Mouse (Mus musculus): Measurements from ENCODE around the gene Dynlt1c. TPM values are rescaled to one million over a fixed set of nuclear protein-coding genes. Genes with fewer than 3 reads are reported as not detected.
"Not testable (repeated sequence)": the region's sequence is repeated elsewhere in the genome, so short reads cannot be mapped to it uniquely, and the experiment has no call there.

Dynlt1c gene
- total RNA-seq, 2 experiments from 2014 or later, result 19.5 to 22.7 TPM

DNA sequence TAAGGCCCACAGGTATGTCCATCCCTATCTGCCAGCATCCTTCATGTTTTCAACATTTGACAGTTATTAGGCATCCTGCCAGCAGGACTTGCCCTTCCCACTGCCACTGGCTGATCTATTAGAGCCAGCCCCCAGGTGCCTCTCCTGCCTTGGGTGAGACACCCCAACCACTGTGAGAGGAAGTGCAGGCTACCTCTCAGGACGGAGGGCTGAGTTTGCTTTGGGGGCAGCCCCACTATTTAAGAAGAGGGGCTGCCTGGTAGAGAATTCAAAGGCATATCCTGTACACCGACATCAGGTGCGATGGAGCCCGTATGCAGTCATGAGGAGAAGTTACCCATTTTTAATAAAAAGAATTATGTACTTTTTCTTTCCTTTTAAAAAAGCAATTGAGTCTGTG lies 44.2 kb downstream of the Dynlt1c start:
- intact Hi-C loops (cut with DNase I); DNase-seq (ENCODE audit: low spot score in 2 of 2): not testable (repeated sequence)

DNA sequence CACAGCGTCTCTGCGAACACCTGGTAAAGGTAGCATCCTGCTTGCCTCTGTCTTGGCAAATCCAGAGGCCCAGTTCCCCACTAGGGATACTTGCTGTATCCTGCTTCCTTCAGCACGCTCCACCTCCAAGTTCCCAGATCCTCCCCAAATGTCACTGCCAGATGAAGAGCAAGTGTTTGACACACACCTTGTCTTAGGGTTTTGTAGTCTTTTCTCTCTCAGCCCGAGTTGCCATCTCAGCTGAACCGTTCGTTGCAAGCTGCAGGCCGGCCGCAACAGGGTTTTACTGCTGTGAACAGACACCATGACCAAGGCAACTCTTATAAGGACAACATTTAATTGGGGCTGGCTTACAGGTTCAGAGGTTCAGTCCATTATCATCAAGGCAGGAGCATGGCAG lies 45.4 kb downstream of the Dynlt1c start:
- DNase-seq (ENCODE audit: low spot score in 2 of 2); intact Hi-C loops (cut with DNase I): not testable (repeated sequence)

DNA sequence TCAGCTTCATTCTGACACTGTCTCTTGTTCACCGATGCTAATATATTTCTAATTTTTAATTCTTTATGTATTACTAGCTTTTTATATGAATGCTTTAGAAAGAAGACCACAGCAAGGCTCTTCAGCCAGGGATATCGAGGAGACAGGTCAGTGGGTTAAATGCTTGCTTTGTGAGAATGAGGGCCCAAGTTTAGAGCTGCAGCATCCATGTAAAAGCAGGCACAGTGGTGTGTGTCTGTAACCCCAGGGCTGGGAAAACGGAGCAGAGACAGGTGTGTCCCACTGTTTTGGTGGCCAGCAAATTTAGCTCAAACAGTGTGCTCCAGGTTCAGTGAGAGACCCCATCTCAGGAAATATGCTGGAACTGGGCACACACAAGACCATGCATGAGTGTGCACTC lies 46.0 kb downstream of the Dynlt1c start:
- DNase-seq (ENCODE audit: low spot score in 2 of 2), result not testable (repeated sequence)

DNA sequence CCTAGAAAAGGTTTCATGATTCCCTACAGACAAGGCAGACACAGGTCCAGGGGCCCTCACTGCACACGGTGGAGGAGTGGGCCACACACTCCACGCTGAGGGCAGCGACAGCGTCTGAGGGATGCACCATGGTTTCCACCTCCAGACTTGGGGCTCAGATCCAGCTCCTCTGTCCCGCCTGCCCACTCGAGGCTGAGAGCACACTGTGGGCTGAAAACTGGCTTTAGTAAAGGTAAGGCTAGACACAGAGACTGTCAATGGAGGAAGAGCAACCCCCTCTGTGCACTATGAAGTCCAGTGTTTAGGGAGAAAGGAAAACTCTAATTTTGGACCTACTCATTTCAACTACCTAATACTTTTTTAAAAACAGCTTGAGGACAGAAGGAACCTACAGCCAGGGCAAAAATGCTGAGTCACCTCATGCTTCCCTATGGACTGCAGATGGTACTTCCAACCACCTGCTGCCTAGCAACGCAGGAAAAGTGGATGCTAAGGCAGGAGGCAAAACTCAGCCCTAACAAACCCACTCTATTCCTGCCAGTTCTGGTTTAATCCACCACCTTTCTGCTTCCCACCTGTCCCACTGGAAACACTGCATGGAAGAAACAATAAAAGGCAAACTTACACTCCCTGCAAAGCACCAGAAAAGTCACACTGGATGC lies 49.6 kb downstream of the Dynlt1c start:
- intact Hi-C loops (cut with DNase I), result not testable (repeated sequence)
- DNase-seq (ENCODE audit: low spot score in 2 of 2), result peak in 1 of 2 experiments; percentile 69

More for the DNA sequence above, 46.0 kb downstream of the Dynlt1c start:
- intact Hi-C loops (cut with DNase I), result not testable (repeated sequence)

DNA sequence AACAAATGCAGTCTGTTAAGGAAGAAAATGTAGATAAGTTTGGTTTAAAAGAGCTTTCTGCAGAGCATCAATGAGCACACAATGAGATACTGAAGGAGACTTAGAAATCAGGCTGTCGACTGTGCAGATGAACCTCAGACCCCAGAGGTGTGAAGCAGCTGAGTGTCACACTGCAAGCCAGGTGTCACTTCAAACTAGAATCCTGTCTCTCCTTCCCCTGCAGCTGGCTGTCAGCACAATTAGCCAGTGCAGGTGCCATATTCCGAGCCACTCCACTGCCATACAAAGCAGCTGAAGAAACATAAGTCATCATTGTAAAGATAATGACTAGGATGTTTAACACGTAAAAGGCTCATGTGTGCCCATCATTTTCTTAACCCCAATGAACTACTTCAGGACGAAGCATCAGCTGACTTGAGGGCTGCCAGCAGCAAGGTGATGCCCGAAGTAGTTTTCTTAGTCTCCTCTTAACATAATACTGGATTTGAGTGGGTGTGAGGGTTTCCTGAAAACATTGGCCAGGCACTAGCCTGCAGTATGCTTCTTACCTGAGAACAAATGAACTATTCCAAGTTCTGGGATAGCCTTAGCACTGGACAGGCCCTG lies 52.0 kb downstream of the Dynlt1c start:
- intact Hi-C loops (cut with DNase I), result not testable (repeated sequence)

DNA sequence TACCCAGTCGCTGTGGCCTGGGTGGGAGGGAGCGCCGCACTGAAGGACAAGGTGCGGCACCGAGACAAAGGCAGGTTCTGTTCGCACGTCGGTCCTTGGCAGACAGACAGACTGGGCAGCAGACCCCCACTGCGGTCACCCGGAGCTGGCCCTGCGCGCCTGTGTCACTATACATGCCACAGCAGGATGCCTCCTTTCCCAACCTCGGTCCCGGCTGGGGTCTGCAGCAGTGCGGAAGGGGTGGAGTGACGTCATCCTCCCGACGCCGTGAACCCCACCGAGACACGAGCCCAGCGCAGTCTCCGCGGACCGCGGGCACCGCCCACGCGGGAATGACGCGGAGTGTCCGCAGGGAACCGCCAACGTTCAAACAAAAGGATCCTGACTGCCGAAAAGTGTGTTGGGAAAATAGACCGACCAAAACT lies 53.6 kb downstream of the Dynlt1c start:
- intact Hi-C loops (cut with DNase I), result not testable (repeated sequence)
- peak; percentile 73 to 82 for DNase-seq (ENCODE audit: low spot score in 2 of 2)

More for the DNA sequence above, 52.0 kb downstream of the Dynlt1c start:
- not testable (repeated sequence) for DNase-seq (ENCODE audit: low spot score in 2 of 2)

DNA sequence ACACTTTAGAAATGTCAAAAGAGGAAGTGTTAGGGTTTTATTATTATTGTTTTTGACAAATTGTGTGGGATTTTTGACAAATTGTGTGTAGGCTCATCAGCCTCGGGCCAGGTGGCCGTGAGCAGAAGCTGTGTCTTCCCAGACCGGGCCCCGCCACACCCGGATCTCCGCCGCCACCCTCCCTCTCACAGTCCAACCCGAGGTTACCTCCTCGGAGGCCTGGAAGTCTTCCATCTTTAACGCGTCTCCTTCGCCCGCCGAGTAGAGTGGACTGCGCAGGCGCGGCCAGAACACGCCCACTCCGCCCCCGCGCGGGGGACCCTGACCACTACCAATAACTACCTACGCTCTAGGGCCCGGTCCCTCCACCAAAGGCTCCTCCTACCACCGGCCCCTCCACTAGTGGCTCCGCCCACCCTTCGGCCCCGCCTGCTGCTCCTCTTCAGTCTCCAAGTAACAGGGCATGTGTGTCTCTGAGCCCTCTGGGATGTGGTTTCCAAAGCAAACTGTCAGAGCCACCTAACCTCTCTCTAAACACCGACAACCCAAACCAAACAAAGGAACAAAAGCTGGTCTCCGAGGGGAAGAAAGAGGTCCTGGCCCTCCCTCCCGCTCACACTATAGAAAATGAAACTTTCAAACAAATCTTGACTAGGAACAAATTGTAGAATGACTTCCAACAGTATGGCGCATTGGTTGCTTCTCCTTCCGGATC lies 54.3 kb downstream of the Dynlt1c start, which contains the start of gene Dynlt1f:
TSS of gene Dynlt1f (minus strand) at position 334 of the 715 bp plus-strand sequence.
- intact Hi-C loops (cut with DNase I), result not testable (repeated sequence)
- DNase-seq (ENCODE audit: low spot score in 2 of 2), result peak; percentile 54 to 66

DNA sequence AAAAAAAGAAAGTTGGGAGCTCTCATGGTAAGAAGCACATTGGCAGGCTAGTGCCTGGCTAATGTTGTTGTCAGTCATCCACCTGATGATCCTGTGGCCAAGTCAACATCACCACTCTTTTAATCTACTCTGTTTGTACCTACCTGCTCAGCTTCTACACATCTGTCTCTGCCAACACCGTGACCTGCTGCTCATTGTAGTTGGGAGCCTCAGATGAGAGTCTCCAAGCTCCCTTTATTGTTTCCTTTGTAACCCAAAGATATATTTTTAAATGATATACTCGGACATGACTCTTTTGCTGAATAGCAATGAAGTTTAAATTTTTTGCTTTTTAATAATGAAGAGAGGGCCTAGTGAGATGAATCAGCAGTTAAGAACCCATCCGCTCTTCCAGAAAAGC lies 55.0 kb downstream of the Dynlt1c start:
- DNase-seq (ENCODE audit: low spot score in 2 of 2); intact Hi-C loops (cut with DNase I): not testable (repeated sequence)

DNA sequence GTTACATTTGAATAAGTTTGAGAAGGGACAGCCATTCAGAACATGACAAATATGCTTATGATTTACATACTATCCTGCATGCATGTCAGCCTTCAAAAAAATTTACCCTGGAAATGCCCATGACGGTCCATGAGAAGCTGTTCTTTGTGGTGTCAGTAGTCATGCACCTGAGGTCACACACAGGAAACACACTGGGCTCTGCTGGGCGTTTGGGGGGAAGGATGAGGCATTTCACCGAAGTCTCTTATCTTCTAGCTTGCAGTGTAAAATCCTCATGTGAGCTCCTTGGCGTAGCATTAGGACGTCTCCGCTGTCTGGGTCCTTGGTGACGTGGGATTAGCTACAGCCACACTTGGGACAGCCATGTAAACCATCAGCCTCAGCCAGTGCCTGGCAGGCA lies 57.3 kb downstream of the Dynlt1c start, which contains the start of gene Sytl3:
TSS of gene Sytl3 (plus strand) at position 293 of the 400 bp plus-strand sequence.
- intact Hi-C loops (cut with DNase I); DNase-seq (ENCODE audit: low spot score in 2 of 2): not testable (repeated sequence)

Other genes starting within 250 kb of the Dynlt1c start
- 100 to 1,000 TPM; 149 to 156 TPM for gene Dynlt1b, start 171.6 kb upstream of the Dynlt1c start, total RNA-seq (2021)
- 100 to 1,000 TPM; 107 to 114 TPM for gene Dynlt1f, start 54.2 kb downstream of the Dynlt1c start, total RNA-seq (2021)
- gene Sytl3, start 57.4 kb downstream of the Dynlt1c start, total RNA-seq (2021), result under 1 TPM; 0.32 to 0.70 TPM
- 10 to 100 TPM; 43.6 to 47.9 TPM for gene Ezr, start 181.1 kb downstream of the Dynlt1c start, total RNA-seq (2021)

All from left cerebral cortex, postnatal 14 days (tissue).